Mouse (Mus musculus): ENCODE data around the gene Olfml2b. TPM values are rescaled to one million over a fixed set of nuclear protein-coding genes. Genes with fewer than 3 reads are reported as not detected.

The Olfml2b gene
- polyA plus RNA-seq, 3 experiments from 2014 or later, result not detected

GRCm38 (mm10) chr1:170647381-170647780 is 3.0 kb downstream of the Olfml2b start:
- no peak for ATAC-seq

GRCm38 (mm10) chr1:170647971-170648514 is 3.7 kb downstream of the Olfml2b start:
- ATAC-seq, result no peak

GRCm38 (mm10) chr1:170651046-170651723 is 6.9 kb downstream of the Olfml2b start:
- ATAC-seq, result no peak

GRCm38 (mm10) chr1:170651989-170652740 is 7.8 kb downstream of the Olfml2b start:
- ATAC-seq, result no peak

- ATAC-seq, result no peak
Measured at GRCm38 (mm10) chr1:170655280-170655917, 11.1 kb downstream of the Olfml2b start.

- ATAC-seq, result no peak
Measured at GRCm38 (mm10) chr1:170656518-170657227, 12.3 kb downstream of the Olfml2b start.

GRCm38 (mm10) chr1:170657228-170657521 is 12.8 kb downstream of the Olfml2b start:
- no peak for ATAC-seq

- no peak for ATAC-seq
Measured at GRCm38 (mm10) chr1:170657643-170658314, 13.4 kb downstream of the Olfml2b start.

GRCm38 (mm10) chr1:170659260-170659659 is 14.9 kb downstream of the Olfml2b start:
- ATAC-seq, result no peak

- no peak for ATAC-seq
Measured at GRCm38 (mm10) chr1:170664620-170665185, 20.4 kb downstream of the Olfml2b start.

GRCm38 (mm10) chr1:170665200-170665599 is 20.9 kb downstream of the Olfml2b start:
- no peak for ATAC-seq

GRCm38 (mm10) chr1:170674184-170674775 is 29.9 kb downstream of the Olfml2b start:
- no peak for ATAC-seq

GRCm38 (mm10) chr1:170677681-170678080 is 33.3 kb downstream of the Olfml2b start:
- ATAC-seq, result no peak

- no peak for ATAC-seq
Measured at GRCm38 (mm10) chr1:170678861-170679260, 34.5 kb downstream of the Olfml2b start.

- no peak for ATAC-seq
Measured at GRCm38 (mm10) chr1:170679624-170680023, 35.3 kb downstream of the Olfml2b start.

GRCm38 (mm10) chr1:170683863-170684262 is 39.5 kb downstream of the Olfml2b start:
- no peak for ATAC-seq

GRCm38 (mm10) chr1:170689773-170690172 is 45.4 kb downstream of the Olfml2b start:
- ATAC-seq, result no peak

GRCm38 (mm10) chr1:170691301-170691700 is 47.0 kb downstream of the Olfml2b start:
- ATAC-seq, result no peak

GRCm38 (mm10) chr1:170694821-170695291 is 50.5 kb downstream of the Olfml2b start:
- ATAC-seq, result no peak

GRCm38 (mm10) chr1:170695326-170695725 is 51.0 kb downstream of the Olfml2b start:
- ATAC-seq, result no peak

- no peak for ATAC-seq
Measured at GRCm38 (mm10) chr1:170696996-170697395, 52.7 kb downstream of the Olfml2b start.

Data from inflammation-experienced regulatory T-cells, adult 6 months (primary cell).